Comparison of ENCODE assay signal across 14 mouse cellular contexts in the genomic region with DNA sequence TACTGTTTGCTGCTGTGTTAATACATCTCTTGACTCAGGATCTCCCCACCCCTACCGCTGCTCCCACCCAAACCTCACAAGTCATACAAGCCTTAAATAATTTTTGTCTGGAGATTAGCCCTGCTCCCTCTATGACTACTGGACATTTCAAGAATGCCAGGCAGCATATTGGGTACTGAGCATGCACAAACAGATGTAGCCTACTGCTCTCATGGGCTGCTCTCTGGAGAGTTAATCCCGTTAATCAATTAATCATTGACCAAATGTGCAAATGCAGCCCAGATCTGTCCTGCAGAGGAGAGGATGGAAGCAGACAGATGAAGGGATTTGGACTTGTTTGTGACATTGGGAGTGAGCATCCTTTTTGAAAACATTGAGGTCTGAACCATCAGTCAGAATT. TPM values are rescaled to one million over a fixed set of nuclear protein-coding genes. Genes with fewer than 3 reads are reported as not detected.
A peak's percentile ranks its signal among the peaks of the same experiment; 100 is the strongest.
DNase-seq lines count a peak whose midpoint lies in the region; ATAC-seq and TF ChIP-seq lines count a peak whose summit lies in the region.
"Had no signal": no experiment of that assay in that cellular context is flagged by ENCODE, and none has a peak within 500 bp of the region (broad histone marks: within the 10 kb centered on the region; RNA-seq: fewer than 3 reads in every experiment).

A gene (plus strand): TSS at position 276 of the 400 bp plus-strand sequence.

- DNase-seq in heart, adult 11 months, result no peak
- DNase-seq in Patski (ENCODE audit: low read depth, low spot score), result no peak
- no peak for DNase-seq in heart, postnatal 0 days (ENCODE audit: low spot score)
- DNase-seq in kidney, postnatal 14 days, result peak; percentile 28
- no peak for DNase-seq in spleen, postnatal 36 days (ENCODE audit: low spot score in 2 of 2)
- no peak for DNase-seq in right cerebral cortex, postnatal 36 days (ENCODE audit: low spot score in 2 of 2)
- DNase-seq in lung, adult 2 months, result no peak
- DNase-seq: liver, embryonic 13.5 days had no signal

- H3K9me3 ChIP-seq in heart, embryonic 11.5 days (replicated peaks; ENCODE audit: control insufficient read depth, low read length), result no peaks in the 10 kb centered on the region
- H3K9me3 ChIP-seq in heart, postnatal 0 days (replicated peaks; ENCODE audit: control insufficient read depth, low read length), result no peaks in the 10 kb centered on the region
- H3K9me3 ChIP-seq: liver, embryonic 13.5 days had no signal

- no peak for ATAC-seq in heart, embryonic 11.5 days (replicated peaks; ENCODE audit: insufficient number of reproducible peaks, low FRiP score, low TSS enrichment)
- ATAC-seq in Patski, result peak; percentile 62
- ATAC-seq in heart, postnatal 0 days (ENCODE audit: insufficient read depth, low read depth), result no peak
- ATAC-seq: intestine, postnatal 0 days had no signal

- CTCF ChIA-PET in Patski (lab: Charles Lee), result no interaction called here

- H3K4me3 ChIP-seq in heart, embryonic 11.5 days (ENCODE audit: low read depth, low read length), result no peak within 1 kb of the TSS
- H3K4me3 ChIP-seq in heart, postnatal 0 days (ENCODE audit: low read depth, low read length), result 0 out of 2 replicates have a peak within 1 kb of the TSS, but pooled peaks have one; percentile 7
- H3K4me3 ChIP-seq in lung, adult 2 months (replicated peaks; ENCODE audit: extremely low read depth, low read depth, low read length), result no peak within 1 kb of the TSS
- H3K4me3 ChIP-seq: liver, embryonic 13.5 days; neural tube, embryonic 13.5 days had no signal

- in situ Hi-C loops in Patski (cut with MboI; ENCODE audit: low pct_unique_long_range_greater_than_20kb), result no loop called here

- no peaks in the 10 kb centered on the region for H3K36me3 ChIP-seq in heart, embryonic 11.5 days (ENCODE audit: control insufficient read depth, insufficient read depth, low read length)
- no peaks in the 10 kb centered on the region for H3K36me3 ChIP-seq in heart, postnatal 0 days (replicated peaks; ENCODE audit: control insufficient read depth, insufficient read depth, low read length)
- H3K36me3 ChIP-seq: liver, embryonic 13.5 days; neural tube, embryonic 13.5 days had no signal

- peak within 1 kb of the TSS; percentile 51 for H3K4me2 ChIP-seq in heart, embryonic 11.5 days
- peak within 1 kb of the TSS; percentile 50; the same call in 1 of the 2 replicates for H3K4me2 ChIP-seq in heart, postnatal 0 days (ENCODE audit: low read depth, low read length)
- H3K4me2 ChIP-seq: liver, embryonic 13.5 days; neural tube, embryonic 13.5 days had no signal

- H3K27me3 ChIP-seq in heart, embryonic 11.5 days (ENCODE audit: control insufficient read depth, insufficient read depth, low read length), result no peaks in the 10 kb centered on the region
- H3K27me3 ChIP-seq in Patski, result no peaks in the 10 kb centered on the region
- H3K27me3 ChIP-seq in heart, postnatal 0 days (ENCODE audit: control insufficient read depth, insufficient read depth, low read length), result no peaks in the 10 kb centered on the region
- H3K27me3 ChIP-seq: CH12.LX; liver, embryonic 13.5 days; neural tube, embryonic 13.5 days had no signal

- no peak within 1 kb of the TSS for H3K27ac ChIP-seq in heart, embryonic 11.5 days (ENCODE audit: low read depth, low read length)
- no peak within 1 kb of the TSS for H3K27ac ChIP-seq in heart, postnatal 0 days (ENCODE audit: low read depth)
- H3K27ac ChIP-seq: liver, embryonic 13.5 days; neural tube, embryonic 13.5 days had no signal

- POLR2A ChIA-PET in Patski (lab: Charles Lee), result no interaction called here

- TF ChIP-seq EP300 in heart, postnatal 0 days (IDR thresholded peaks at IDR 0.05; ENCODE audit: low read depth), result no peak

- no peaks in the 10 kb centered on the region for H3K4me1 ChIP-seq in heart, embryonic 11.5 days (ENCODE audit: control insufficient read depth, insufficient read depth, low read length)
- H3K4me1 ChIP-seq in heart, postnatal 0 days (ENCODE audit: control insufficient read depth, insufficient read depth), result 0 out of 2 replicates have a peak, but pooled peaks cover 7% of the 10 kb centered on the region
- H3K4me1 ChIP-seq in lung, adult 2 months (ENCODE audit: control insufficient read depth, insufficient read depth, low read length), result no peaks in the 10 kb centered on the region
- H3K4me1 ChIP-seq: liver, embryonic 13.5 days had no signal

- no peak within 1 kb of the TSS for H3K9ac ChIP-seq in heart, embryonic 11.5 days (ENCODE audit: low read depth, low read length)
- no peak within 1 kb of the TSS for H3K9ac ChIP-seq in heart, postnatal 0 days (replicated peaks; ENCODE audit: low read depth, low read length)
- H3K9ac ChIP-seq: liver, embryonic 13.5 days; neural tube, embryonic 13.5 days had no signal

- no peak for TF ChIP-seq CTCF in Patski (IDR thresholded peaks at IDR 0.05)
- no peak for TF ChIP-seq CTCF in heart, postnatal 0 days (IDR thresholded peaks at IDR 0.05; ENCODE audit: low read depth)
- TF ChIP-seq CTCF in lung, adult 2 months (IDR thresholded peaks at IDR 0.05; ENCODE audit: insufficient read depth, low read length), result no peak

- 93% methylated on average over 2 of the region's 2 CpGs for WGBS in heart, embryonic 11.5 days (ENCODE audit: insufficient replicate concordance)
- WGBS in heart, postnatal 0 days, result 89% methylated on average over 2 of the region's 2 CpGs
- WGBS in lung, adult 2 months, result 83% methylated on average over 2 of the region's 2 CpGs

- no peak for TF ChIP-seq POLR2A in lung, adult 2 months (IDR thresholded peaks at IDR 0.05; ENCODE audit: borderline replicate concordance, extremely low read depth, low read depth, low read length)

RNA-seq across cellular contexts. Expression of the gene that starts here (rescaled TPM):
- 14.3 and 15.0 TPM in 2 replicates for polyA plus RNA-seq in heart, embryonic 11.5 days (2014; fragmentation: Nextera tagmentation; extraction: Ambion mirVana)
- 1.9 TPM for polyA plus RNA-seq in Patski (2021)
- total RNA-seq in heart, postnatal 0 days (2014; rRNA removed; ENCODE audit: low replicate concordance), result 12.1 and 16.8 TPM in 2 replicates
- polyA plus RNA-seq in heart, postnatal 0 days (2015; fragmentation: Nextera tagmentation; extraction: Ambion mirVana), result 14.8 and 16.5 TPM in 2 replicates
- polyA plus RNA-seq in lung, adult 2 months (2012; rRNA removed), result 3.1 and 3.8 TPM in 2 replicates
- total RNA-seq: CH12.LX; common myeloid progenitor, adult 5-6 weeks; megakaryocyte, adult 5-6 weeks had no signal
